Mouse (Mus musculus) kidney, postnatal 36 days (tissue): ENCODE measurements around the gene Atr.
"Not testable (repeated sequence)": the region's sequence is repeated elsewhere in the genome, so short reads cannot be mapped to it uniquely, and the experiment has no call there.

Experiments used
- DNase-seq, 2 experiments: peaks; one replicate each; pipeline ENCODE4 v3.0.0; 2021 to 2022; ENCODE audit warnings: mixed read lengths in 2 of 2

Gene Atr

DNA sequence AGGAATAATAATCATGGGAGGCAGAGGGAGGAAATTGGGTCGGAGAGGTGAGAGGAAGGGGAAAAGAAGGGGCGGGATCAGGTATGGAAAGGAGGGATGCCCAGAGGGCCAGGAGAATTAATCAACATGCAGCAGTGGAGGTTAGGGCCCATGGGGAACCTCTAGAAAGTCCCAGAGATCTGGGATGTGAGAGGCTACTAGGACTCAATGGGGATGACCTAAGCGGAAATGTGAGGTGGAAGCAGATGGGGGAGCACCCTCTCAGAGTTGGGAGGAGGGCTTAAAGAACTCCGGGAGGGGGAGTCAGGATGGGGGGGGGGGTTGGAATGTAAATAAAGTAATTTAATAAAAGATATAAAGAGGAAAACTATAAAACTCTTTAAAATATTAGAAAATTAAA lies 96.3 kb downstream of the Atr start:
- DNase-seq, result no peak

DNA sequence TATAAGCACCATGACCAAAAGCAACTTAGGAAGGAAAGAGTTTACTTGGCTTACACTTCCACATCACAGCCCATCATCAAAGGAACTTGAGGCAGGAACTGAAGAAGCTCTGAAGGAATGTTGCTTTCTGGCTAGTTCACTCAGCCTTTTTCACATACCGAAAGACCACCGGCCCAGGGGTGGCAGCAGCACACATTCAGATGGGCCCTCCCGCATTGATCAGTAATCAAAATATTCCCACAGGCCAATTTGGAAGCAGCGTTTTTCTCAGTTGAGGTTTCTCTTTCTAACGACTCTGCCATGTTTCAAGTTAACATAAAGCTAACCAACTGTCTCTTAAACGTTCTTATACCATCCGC lies 96.8 kb downstream of the Atr start:
- DNase-seq, result no peak

DNA sequence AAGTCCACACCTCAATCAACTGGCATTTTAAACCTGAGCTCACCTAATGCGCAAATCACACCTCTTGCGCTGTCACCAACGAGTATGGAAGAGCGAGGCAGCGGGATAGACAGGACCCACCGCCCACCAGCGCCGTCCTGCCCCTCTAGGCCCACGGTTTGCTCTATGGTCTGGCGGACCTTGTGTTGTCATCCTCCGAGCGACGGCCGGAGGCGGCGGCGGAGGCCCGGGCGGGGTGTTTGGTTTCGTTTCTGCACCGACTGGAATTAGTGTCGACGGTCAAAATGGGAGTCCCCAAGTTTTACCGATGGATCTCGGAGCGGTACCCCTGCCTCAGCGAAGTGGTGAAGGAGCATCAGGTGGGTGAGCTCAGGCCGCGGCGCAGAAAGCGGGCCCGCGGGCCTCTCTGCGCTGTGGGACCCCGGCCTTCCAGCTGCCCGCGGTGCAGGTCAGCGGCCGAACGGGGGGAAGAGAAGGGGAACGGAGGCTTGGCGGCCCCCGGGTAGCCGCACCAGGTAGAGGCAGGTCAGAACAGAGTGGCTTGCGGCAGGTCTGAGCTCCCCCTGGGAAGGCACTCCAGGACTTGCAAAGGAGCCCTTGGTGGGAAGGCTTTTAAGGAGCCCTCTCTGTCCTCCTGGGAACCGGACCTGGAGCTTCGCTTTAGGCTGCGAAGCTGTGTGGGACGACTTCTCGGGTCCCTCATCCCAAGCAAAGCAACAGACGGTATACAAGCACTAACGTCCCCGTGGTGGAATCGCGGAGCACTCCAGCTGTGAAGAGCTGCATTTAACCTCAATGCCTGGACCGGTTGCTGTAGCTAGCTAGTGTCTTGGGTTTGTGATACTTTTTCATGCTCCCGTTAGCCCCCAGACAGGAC lies 97.4 kb downstream of the Atr start, which contains the start of gene Xrn1:
Xrn1 (plus strand) TSS at position 176 of the 877 bp plus-strand sequence.
- peak; percentile 92 to 96 for DNase-seq

DNA sequence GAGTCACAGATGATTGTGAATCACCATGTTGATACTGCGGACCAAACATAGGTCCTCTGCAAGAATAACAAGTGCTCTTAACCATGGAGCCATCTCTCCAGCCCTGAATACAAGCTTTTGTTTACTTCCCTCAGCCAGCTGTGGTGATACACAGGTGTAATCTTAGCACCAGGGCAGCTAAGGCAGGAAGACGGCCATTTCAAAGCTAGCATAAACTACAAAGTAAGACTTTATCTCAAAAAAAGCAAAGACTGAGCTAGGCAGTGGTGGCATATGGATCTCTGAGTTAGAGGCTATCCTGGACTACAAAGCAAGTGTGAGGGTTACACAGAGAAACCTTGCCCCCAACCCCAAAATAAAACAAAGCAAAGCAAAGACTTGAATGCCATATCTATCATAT lies 100.2 kb downstream of the Atr start:
- no peak for DNase-seq

DNA sequence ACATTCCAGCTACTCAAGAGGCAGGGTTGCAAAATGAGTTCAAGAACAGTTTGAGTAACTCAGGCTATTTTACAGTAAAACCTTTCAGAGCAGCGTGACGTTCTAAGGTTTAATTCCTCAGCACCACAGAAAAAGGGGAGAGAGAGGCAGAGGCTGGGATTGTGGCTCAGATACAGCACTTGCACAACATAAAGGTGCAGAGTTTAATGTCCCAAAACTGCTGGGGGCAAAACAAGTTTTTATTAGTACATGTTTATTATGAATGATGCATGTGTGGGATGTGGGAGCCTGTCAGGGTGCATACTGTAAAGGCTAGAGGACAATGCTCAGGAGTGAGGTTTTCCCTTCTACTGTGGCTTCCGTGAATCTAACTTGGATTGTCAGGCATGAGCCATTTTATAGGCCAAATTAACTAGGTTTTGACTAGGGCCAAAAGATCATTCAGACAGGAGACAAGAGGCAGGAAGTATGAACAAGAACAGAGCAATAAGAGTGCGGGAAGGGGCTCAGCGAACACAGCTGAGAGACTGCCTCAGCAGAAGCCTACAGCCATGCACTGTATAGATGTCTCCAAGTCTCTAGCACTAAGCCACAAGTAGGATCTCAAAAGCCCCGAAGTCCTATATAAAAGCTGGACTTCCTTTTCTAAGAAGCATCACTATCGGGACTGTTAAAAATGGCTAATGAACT lies 100.8 kb downstream of the Atr start:
- DNase-seq, result no peak

DNA sequence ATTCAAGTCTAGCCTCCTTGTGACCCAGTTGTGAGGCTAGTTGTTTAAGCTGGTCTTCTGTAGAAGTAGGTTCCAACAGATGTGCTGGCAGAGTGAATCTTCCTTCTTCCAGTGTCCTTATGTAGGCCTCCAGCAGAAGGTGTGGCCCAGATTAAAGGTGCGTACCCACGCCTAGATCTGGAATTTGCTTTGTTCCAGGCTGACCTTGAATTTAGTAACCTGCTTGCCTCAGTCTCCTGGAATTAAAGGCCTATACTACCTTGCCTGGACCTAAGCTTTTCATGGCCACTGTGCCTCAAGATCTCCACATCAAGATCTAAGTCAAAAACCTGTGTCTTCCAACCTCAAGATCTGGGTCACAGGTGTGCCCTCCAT lies 101.3 kb downstream of the Atr start:
- not testable (repeated sequence) for DNase-seq

DNA sequence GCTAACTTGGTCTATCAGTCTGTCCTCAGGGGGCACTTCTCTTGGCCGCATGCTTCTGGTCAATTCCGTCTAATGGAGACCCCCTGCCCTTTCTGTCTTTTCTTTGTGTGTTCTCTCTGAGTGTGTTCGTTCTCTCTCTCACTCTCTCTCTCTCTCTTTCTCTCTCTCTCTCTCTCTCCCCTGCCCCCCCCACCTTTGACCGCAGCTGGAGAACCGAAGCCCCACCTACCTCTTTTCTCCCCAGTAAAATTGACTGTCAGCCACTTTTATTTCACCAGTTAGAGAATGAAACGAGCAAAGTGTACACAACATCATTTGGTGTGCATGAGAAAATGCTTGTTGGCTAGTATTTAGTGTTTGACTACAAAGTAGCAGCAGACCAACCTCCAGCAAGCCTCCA lies 101.8 kb downstream of the Atr start:
- DNase-seq, result no peak

DNA sequence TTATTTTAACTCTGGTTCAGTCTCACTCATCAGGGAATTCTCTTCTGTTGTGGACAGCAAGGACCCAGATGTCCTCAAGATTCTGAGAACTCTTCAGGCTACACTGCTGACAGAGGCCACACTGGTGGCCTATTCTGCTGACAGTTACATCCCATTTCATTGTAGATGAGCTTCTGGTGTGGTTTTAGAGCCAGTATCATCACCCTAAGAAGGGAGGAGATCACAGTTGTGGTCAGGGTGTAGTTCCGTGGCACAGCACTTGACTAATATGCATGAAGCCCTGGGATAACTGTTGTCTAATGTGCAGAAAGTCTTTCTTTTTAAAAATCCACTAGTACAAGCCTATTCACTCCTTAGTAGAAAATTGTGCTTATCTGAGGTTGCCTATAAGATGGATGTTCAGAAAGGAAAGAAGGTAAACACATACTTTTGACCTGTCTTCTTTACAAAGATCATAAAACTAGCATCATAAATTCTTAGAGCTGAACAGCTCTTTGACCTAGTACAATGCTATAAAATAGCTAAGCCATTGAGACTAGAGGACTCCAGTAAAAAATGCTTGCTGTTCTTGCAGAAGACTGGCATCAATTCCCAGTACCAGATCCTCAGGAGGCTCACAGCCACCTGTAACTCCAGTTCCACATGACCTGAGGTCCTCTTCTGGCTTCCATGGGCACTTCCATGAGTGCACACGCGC lies 102.5 kb downstream of the Atr start:
- DNase-seq, result no peak

DNA sequence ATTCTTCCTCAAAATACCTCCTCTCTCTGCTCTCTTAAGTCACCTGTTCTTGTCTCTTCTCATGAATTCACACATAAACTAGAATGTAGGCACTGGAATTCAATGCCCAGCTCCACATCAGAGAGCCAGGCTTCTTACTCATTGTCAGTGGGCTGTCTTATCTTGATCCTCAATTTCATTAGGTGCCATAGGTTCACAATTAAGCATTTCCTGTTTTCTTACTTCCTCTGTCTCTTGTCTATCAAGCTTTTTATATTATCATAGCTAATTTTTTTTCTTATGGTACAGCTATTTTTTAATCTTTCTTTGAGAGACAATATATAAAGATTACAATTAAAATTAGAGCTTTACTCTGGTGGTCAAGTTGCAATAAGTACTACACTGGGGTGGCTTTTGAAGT lies 103.7 kb downstream of the Atr start:
- DNase-seq, result no peak

DNA sequence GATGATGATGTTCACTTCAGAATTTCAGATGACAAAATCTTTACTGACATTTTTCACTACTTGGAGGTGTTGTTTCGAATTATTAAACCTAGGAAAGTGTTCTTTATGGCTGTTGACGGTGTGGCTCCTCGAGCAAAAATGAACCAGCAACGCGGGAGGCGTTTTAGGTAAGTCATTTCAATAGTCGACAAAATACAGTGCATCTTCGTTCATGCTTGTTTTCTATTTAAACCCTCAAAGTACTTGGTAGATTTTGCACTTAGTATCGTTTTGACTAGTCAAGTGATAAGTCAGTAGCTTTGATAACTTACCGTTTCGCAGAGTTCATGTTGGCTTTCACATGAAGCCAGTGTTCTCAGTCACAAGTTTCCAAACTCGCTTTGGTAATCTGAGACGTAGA lies 106.6 kb downstream of the Atr start:
- DNase-seq, result no peak

DNA sequence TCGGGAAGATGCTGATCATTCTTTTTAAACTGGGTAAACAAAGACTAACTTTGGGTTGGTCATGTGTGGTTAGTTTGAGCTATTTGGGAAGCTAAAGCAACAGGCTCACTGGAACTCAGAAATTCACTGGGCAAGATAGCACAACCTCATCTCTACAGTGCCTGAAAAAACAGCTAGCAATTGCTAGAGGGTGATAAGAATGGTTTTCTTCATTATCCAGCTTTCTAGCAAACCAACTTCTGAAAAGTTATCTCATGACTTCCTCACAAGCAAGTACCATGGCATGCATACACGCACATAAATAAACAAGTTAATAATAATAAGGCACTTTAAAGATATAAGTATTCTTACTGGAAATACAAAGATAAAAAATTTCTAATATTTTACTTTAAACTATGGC lies 120.9 kb downstream of the Atr start:
- no peak for DNase-seq

DNA sequence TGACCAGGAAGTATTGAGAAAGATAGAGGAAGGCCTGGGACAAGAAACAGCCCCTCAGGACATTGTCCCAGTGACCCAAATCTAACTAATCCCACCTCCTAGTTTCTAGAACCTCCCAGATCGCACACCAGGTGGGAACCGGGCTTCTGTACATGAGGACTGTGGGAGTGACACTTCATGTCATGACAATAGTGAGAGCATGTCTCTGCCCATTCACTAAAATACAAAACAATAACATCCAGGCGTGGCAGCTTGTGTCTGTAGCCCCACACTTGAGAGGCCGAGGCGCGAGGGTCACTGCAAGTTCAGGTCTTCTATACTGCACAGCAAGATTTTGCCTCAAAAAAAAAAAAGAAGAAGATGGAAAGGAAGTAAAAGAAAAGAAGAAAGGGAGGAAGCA lies 122.5 kb downstream of the Atr start:
- DNase-seq, result no peak

DNA sequence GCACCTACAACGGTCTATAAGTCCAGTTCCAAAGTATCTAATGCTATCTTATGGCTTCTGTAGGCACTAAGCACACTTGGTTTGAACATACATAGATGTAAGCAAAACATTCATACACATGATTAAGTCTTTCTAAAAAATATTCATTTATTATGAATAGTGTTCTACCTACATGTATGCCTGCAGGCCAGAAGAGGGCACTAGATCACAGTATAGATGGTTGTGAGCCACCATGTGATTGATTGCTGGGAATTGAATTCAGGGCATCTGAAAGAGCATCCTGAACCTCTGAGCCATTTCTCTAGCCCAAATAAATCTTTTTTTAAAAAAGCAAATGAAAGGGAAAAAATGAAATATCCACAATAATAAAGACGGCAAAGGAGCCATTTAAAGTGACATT lies 134.9 kb downstream of the Atr start:
- DNase-seq, result no peak
